Mouse (Mus musculus) heart, embryonic 16.5 days (tissue): Measurements from ENCODE around the gene Shank2. TPM values are rescaled to one million over a fixed set of nuclear protein-coding genes. Genes with fewer than 3 reads are reported as not detected.

Experiments used
- ATAC-seq: fragments of 200-750 bp; cut with Nextera tagmentation; replicated peaks from 2 replicates; pipeline ENCODE4 v1.8.0; 2017; ENCODE audit warnings: moderate number of reproducible peaks; ENCODE audit not compliant: insufficient read depth, low FRiP score; ENCODE audit errors: extremely low read depth
- H3K27ac ChIP-seq: fragments of 300-500 bp; sonication (generic); 2 replicates; pipeline ENCODE4 v1.5.1; 2014; ENCODE audit warnings: mild to moderate bottlenecking, low read length, control low read depth, moderate library complexity
- H3K27me3 ChIP-seq: fragments of 300-500 bp; sonication (generic); 2 replicates; pipeline ENCODE4 v1.6.1; 2014; ENCODE audit warnings: low read length, mixed read lengths; ENCODE audit not compliant: control insufficient read depth, insufficient read depth
- H3K36me3 ChIP-seq: fragments of 300-500 bp; sonication (generic); 2 replicates; pipeline ENCODE4 v1.6.1; 2014; ENCODE audit not compliant: control insufficient read depth, insufficient read depth
- H3K4me1 ChIP-seq: fragments of 300-500 bp; sonication (generic); 2 replicates; pipeline ENCODE4 v1.6.1; 2014; ENCODE audit warnings: low read length, mixed read lengths; ENCODE audit not compliant: control insufficient read depth, insufficient read depth
- H3K4me2 ChIP-seq: fragments of 300-500 bp; sonication (generic); 2 replicates; pipeline ENCODE4 v1.6.1; 2014; ENCODE audit warnings: low read depth, mild to moderate bottlenecking, control low read depth, low read length
- H3K4me3 ChIP-seq: fragments of 300-500 bp; sonication (generic); 2 replicates; pipeline ENCODE4 v1.5.1; 2014; ENCODE audit warnings: mild to moderate bottlenecking, control low read depth, low read length
- H3K9ac ChIP-seq: fragments of 300-500 bp; sonication (generic); 2 replicates; pipeline ENCODE4 v1.6.1; 2014; ENCODE audit warnings: low read length, control low read depth
- H3K9me3 ChIP-seq: fragments of 300-500 bp; sonication (generic); replicated peaks from 2 replicates; pipeline ENCODE4 v1.6.1; 2016; ENCODE audit warnings: low read length; ENCODE audit not compliant: control insufficient read depth
- WGBS: fragments of 180-500 bp; shearing (Covaris S2); extraction: QIAGEN DNeasy Blood & Tissue Kit; methylation state at CpG from one replicate; pipeline ENCODE4 v1.1.7; 2014; 5-methylcytosine and 5-hydroxymethylcytosine counted together
- polyA plus RNA-seq: library from polyadenylated mRNA; unstranded; fragments of >200 nt; fragmentation: Nextera tagmentation; extraction: Ambion mirVana; gene quantifications from 2 replicates; pipeline ENCODE4 v1.2.1, GENCODE M21; 2015

Gene Shank2
- polyA plus RNA-seq, 1 experiment from 2014 or later, result 0.79 TPM

DNA sequence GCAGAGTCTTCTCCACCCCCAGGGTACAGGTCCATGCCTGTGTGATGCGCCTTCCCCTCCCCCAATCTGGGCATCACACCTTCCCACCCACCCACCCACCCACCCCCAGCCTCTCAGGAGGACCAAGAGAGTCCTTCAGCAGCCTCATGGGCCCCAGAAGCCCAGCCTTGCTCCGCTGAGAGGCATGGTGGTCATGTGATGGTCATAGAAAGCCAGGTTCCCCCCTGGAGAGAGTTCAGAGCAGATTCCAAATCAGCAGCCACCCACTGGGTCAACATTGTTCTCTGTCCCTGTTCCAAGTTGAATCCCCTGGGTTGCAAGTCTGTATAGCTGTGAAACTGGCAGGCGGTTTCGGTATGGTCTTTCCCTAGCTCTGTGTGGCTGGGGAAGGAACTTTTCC is 284.2 kb downstream of the Shank2 start:
- H3K9me3 ChIP-seq, result no peaks in the 10 kb centered on the region
- no peak overlapping the region for H3K4me3 ChIP-seq
- peaks cover 39% of the 10 kb centered on the region for H3K27me3 ChIP-seq
- H3K36me3 ChIP-seq, result no peaks in the 10 kb centered on the region
- no peak overlapping the region for H3K4me2 ChIP-seq
- no peaks in the 10 kb centered on the region for H3K4me1 ChIP-seq
- WGBS, result 72% methylated on average over 4 of the region's 4 CpGs
- no peak overlapping the region for H3K27ac ChIP-seq
- H3K9ac ChIP-seq, result no peak overlapping the region
- no peak for ATAC-seq

DNA sequence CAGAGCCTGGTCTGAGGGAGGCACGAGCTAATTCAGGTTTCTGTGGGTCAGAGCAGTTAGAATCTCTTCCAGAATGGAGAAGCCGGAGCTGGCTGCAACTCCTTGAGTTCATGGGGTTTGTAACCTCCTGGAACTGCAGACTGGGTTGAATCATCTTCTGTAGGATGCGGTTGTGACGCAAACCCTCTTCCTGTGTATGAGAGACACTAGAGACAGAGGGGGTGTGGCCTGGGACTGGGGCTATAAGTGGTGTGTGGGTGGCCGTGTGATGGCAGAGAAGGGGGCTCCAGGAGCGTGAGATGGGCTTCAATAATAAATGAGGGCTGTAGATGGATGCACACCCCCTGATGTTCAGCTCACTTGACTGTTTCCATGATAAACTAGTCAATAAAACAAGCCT is 286.3 kb downstream of the Shank2 start:
- no peaks in the 10 kb centered on the region for H3K36me3 ChIP-seq
- H3K9ac ChIP-seq, result no peak overlapping the region
- H3K27me3 ChIP-seq, result peaks cover 26% of the 10 kb centered on the region
- no peak overlapping the region for H3K4me2 ChIP-seq
- WGBS, result 60% methylated on average over 6 of the region's 6 CpGs
- H3K27ac ChIP-seq, result no peak overlapping the region
- no peak for ATAC-seq
- H3K4me3 ChIP-seq, result no peak overlapping the region
- no peaks in the 10 kb centered on the region for H3K4me1 ChIP-seq
- no peaks in the 10 kb centered on the region for H3K9me3 ChIP-seq

DNA sequence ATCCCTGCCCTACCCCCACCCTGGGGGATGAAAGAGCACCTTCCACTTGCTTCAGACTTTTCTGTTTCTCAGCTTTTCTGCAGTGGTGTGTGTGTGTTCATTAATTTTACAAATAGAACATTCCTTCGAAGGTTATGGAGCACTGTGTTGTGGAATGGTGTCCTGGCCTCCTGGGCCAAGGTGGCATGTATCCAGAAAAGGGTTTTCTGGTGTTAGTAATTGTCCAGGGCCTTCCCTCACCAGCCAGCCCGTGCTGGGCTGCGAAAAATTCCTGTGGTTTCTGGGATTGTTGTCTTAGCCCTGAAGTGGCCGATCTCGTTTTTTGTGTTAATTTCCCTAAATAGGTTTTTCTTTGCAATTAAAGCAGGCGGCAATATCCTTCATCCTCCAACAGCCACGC is 289.8 kb downstream of the Shank2 start:
- Histone ChIP-seq H3K4me2 (no peak overlapping the region), H3K9ac (no peak overlapping the region), H3K36me3 (no peaks in the 10 kb centered on the region), H3K9me3 (no peaks in the 10 kb centered on the region), H3K27me3 (0 out of 2 replicates have a peak, but pooled peaks cover 2% of the 10 kb centered on the region), H3K4me1 (no peaks in the 10 kb centered on the region), H3K27ac (no peak overlapping the region), H3K4me3 (no peak overlapping the region)
- no peak for ATAC-seq
- 51% methylated on average over 7 of the region's 7 CpGs for WGBS

DNA sequence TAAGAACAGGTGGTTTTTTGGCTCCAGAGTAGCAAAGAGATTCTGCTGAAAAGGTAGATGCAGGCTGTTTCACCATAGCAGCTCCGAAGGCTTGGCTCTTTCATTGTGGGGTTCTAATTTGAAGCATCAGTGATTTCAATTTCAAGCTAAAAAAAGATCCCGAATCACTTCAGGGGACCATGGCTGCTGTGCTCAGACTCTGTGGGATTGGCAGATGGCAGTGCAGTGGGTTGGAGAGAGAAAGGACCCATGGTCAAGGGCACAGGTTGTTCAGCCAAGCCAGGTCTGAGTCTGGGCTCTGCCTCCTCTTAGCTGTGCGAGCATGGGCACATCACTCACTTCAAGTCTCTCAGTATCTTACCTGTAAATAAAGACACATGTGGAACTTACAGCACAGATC is 291.9 kb downstream of the Shank2 start:
- ATAC-seq, result no peak
- H3K36me3 ChIP-seq, result no peaks in the 10 kb centered on the region
- no peak overlapping the region for H3K4me2 ChIP-seq
- H3K4me1 ChIP-seq, result no peaks in the 10 kb centered on the region
- no peak overlapping the region for H3K27ac ChIP-seq
- H3K9me3 ChIP-seq, result no peaks in the 10 kb centered on the region
- H3K9ac ChIP-seq, result no peak overlapping the region
- 76% methylated on average over 3 of the region's 3 CpGs for WGBS
- H3K27me3 ChIP-seq, result no peaks in the 10 kb centered on the region
- no peak overlapping the region for H3K4me3 ChIP-seq

DNA sequence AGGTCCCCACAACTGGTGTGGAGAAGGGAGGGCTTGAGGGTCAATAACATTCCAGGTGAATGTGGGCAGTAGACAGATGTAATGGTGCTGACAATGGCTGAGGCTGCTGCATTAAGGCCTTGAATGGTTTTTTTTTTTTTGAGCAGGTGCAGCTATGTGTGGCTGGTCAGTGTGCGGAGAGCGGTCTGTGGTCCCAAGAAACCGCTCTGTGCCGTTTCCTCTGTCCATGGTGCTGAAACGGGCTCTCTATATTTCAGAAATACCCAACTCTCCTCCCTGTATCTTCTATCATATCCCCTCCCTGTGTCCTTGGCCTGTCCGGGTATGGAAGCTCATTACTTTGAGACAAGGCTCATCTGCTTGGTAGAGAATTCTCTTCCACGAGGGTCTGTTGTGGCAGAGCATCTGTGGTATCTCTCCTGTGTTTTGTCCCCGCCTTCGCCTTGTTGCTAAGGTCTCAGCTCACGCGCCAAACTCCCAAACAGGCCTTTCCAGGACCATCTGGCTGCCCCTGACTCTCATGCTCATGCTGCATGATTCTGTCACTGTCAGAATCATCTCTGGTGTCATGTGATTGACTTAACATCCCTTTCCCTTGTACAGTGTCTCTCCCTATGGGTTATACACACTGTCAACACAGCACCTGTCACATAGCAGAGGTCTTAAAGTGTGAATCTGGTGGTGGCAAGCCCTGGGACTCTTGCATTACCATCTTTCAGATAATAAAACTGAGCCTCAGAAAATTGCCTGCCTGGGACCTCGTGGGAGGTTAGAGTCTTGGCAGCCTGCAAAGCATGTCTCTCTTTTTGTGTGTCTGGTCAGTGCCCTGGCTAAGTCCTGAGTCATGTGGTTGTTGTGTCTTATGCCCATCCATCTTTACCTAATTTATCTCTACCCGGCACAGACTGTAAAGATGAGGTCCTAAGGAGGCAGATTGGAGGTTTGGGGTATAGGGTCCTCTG is 292.8 kb downstream of the Shank2 start:
- H3K27me3 ChIP-seq, result no peaks in the 10 kb centered on the region
- no peaks in the 10 kb centered on the region for H3K36me3 ChIP-seq
- no peak for ATAC-seq
- H3K4me2 ChIP-seq, result no peak overlapping the region
- H3K4me3 ChIP-seq, result no peak overlapping the region
- H3K4me1 ChIP-seq, result no peaks in the 10 kb centered on the region
- H3K9me3 ChIP-seq, result no peaks in the 10 kb centered on the region
- no peak overlapping the region for H3K9ac ChIP-seq
- H3K27ac ChIP-seq, result no peak overlapping the region
- WGBS, result 38% methylated on average over 13 of the region's 13 CpGs

DNA sequence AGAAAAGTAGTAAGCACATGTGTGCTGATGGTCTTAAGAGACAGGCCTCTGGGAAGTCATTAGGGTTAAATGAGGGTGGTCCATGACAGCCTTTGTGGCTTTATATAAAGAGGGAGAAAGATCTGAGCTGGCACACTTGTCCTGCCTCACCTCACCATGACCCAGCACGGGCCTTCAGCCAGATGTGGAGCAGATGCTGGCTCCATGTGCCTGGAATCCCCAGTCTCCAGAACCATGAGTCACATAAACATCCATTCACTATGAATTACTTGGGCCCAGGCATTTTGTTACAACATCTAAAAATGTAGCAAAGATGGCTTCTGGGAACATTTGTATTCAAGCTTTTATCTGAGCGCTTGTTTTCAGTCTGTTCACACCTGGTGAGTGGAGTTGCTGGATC is 297.6 kb downstream of the Shank2 start:
- H3K4me1 ChIP-seq, result no peaks in the 10 kb centered on the region
- H3K4me2 ChIP-seq, result no peak overlapping the region
- no peaks in the 10 kb centered on the region for H3K36me3 ChIP-seq
- no peak overlapping the region for H3K4me3 ChIP-seq
- 80% methylated on average over 2 of the region's 2 CpGs for WGBS
- H3K27me3 ChIP-seq, result no peaks in the 10 kb centered on the region
- no peaks in the 10 kb centered on the region for H3K9me3 ChIP-seq
- no peak overlapping the region for H3K27ac ChIP-seq
- H3K9ac ChIP-seq, result no peak overlapping the region
- ATAC-seq, result no peak

DNA sequence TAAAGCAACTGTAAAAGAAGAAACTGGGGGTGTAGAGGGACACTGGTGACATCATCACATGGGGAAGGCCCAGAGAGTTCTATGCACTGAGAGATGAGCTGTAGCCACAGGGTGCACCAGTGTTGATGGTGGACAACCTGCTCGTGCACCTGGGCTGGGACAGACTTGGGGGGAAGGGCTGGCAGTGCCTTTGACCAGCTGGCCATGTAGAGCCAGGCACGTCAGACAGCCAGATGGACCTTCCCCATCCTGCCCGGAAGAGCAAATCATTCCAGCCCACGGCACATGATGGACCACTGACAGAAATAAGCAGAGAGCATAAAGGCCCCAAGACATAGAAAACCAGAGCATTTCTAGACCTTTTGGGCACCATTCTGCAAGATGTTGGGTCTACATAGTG is 299.9 kb downstream of the Shank2 start:
- no peaks in the 10 kb centered on the region for H3K4me1 ChIP-seq
- WGBS, result 67% methylated on average over 4 of the region's 4 CpGs
- H3K4me3 ChIP-seq, result no peak overlapping the region
- H3K9ac ChIP-seq, result no peak overlapping the region
- no peak overlapping the region for H3K27ac ChIP-seq
- no peaks in the 10 kb centered on the region for H3K27me3 ChIP-seq
- H3K36me3 ChIP-seq, result no peaks in the 10 kb centered on the region
- H3K9me3 ChIP-seq, result no peaks in the 10 kb centered on the region
- no peak overlapping the region for H3K4me2 ChIP-seq
- no peak for ATAC-seq

DNA sequence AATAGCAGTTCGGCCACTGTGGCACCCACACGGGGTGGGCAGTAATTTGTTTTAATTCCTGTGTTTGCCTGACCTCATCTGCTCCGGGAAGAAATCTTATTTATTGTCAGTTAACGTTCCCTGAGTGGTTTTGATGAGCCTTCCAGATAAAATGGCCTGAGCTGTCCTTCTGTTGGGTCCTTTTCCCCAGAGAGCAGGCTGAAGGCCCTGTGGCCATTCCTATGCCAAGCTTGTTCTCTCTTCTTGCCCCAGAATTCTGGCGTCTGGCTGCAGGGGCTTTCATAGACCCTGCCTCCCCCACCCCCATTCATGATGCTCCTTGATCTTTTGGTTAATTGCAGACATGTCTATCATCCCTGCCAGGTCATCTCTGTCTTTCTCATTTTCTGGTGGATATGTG is 300.8 kb downstream of the Shank2 start:
- no peak overlapping the region for H3K9ac ChIP-seq
- no peaks in the 10 kb centered on the region for H3K27me3 ChIP-seq
- H3K4me3 ChIP-seq, result no peak overlapping the region
- WGBS, result 76% methylated on average over 5 of the region's 5 CpGs
- H3K4me1 ChIP-seq, result no peaks in the 10 kb centered on the region
- no peaks in the 10 kb centered on the region for H3K36me3 ChIP-seq
- no peak overlapping the region for H3K27ac ChIP-seq
- ATAC-seq, result no peak
- H3K4me2 ChIP-seq, result no peak overlapping the region
- H3K9me3 ChIP-seq, result no peaks in the 10 kb centered on the region

DNA sequence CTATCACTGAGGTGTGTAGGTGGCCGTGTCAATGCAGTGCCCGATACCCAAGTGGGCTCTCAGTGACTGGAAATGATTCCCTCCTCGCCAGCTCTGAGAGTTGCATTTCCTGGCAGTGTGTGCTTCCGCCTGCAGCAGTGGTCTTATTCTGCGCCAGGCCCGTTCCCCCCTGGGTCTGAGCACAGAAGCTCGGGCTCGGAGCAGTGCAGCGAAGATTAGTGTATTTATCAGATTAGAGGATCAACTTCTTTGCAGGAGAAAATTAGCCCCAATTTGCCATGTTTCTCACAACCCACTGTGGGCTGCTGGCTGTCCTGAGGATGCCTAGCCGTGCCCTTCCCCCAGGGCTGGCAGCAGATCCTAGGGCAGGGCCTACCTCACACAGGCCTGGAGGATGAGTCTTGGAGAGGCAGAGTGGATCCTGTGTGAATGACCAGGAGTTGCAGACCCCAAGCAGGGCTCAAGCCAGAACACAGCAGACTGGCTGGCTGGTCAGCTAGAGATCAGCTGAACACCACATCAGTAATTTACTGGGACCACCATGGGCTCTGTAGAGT is 306.2 kb downstream of the Shank2 start:
- H3K4me1 ChIP-seq, result no peaks in the 10 kb centered on the region
- no peak overlapping the region for H3K27ac ChIP-seq
- no peak overlapping the region for H3K4me2 ChIP-seq
- 73% methylated on average over 10 of the region's 10 CpGs for WGBS
- no peaks in the 10 kb centered on the region for H3K27me3 ChIP-seq
- no peaks in the 10 kb centered on the region for H3K36me3 ChIP-seq
- H3K9me3 ChIP-seq, result no peaks in the 10 kb centered on the region
- H3K4me3 ChIP-seq, result no peak overlapping the region
- H3K9ac ChIP-seq, result no peak overlapping the region
- no peak for ATAC-seq
